Comparison of ENCODE assay signal across 14 mouse cellular contexts in the genomic region with DNA sequence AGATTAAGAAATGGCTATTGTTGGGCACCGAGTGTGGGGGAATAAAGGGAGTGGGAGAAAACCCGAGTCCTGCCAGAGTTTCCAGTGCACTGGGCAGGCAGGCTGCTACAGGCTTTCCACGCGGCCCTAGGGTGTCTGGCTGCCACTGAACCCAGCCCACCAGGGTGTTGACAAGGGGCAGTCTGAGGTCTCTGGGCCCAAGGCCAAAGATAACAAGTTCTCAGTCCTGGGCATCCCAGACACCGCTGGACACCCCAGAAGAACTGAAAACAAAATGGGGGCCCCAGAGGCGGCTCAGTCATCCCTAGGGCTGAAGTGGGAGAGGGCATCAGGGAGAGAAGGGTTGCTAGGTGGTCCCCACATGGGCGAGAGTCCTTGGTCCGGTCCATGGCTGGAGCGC.
"Had no signal": no experiment of that assay in that cellular context is flagged by ENCODE, and none has a peak within 500 bp of the region (broad histone marks: within the 10 kb centered on the region; RNA-seq: fewer than 3 reads in every experiment).

No protein-coding gene starts in this region.

- H3K9ac ChIP-seq: liver, embryonic 15.5 days; midbrain, embryonic 13.5 days; stomach, embryonic 15.5 days had no signal

- H3K27me3 ChIP-seq: liver, embryonic 15.5 days; midbrain, embryonic 13.5 days; stomach, embryonic 15.5 days had no signal

- ATAC-seq: lung, postnatal 0 days; midbrain, embryonic 13.5 days had no signal

- DNase-seq: kidney, postnatal 4 days; lung, adult 2 months; lung, postnatal 36 days; right cerebral cortex, postnatal 14 days; thymus, adult 2 months; thymus, postnatal 25 days had no signal

- H3K4me2 ChIP-seq: liver, embryonic 11.5 days; liver, embryonic 15.5 days; midbrain, embryonic 13.5 days; stomach, embryonic 15.5 days had no signal

- H3K4me3 ChIP-seq: layer of hippocampus, adult 2 months; limb, embryonic 10.5 days; liver, embryonic 15.5 days; midbrain, embryonic 13.5 days; stomach, embryonic 15.5 days had no signal

- H3K4me1 ChIP-seq: limb, embryonic 10.5 days; midbrain, embryonic 13.5 days; stomach, embryonic 15.5 days had no signal

- H3K9me3 ChIP-seq: limb, embryonic 10.5 days; liver, embryonic 15.5 days; midbrain, embryonic 13.5 days; stomach, embryonic 15.5 days had no signal

- H3K27ac ChIP-seq: kidney, postnatal 0 days; layer of hippocampus, adult 2 months; limb, embryonic 10.5 days; liver, embryonic 15.5 days; midbrain, embryonic 13.5 days; stomach, embryonic 15.5 days had no signal
